Mouse (Mus musculus) left cerebral cortex, postnatal 10 days (tissue): ENCODE results near the gene Ywhab. TPM values are rescaled to one million over a fixed set of nuclear protein-coding genes. Genes with fewer than 3 reads are reported as not detected.
A peak's percentile ranks its signal among the peaks of the same experiment; 100 is the strongest.

Experiments used
- DNase-seq, 2 experiments: peaks; one replicate each; pipeline ENCODE4 v3.0.0; 2021 to 2022; ENCODE audit warnings: low spot score in 2 of 2, mixed read lengths in 1 of 2; ENCODE audit errors: extremely low spot score in 1 of 2
- intact Hi-C: fragments of 180-260 bp; cut with DNase I; formaldehyde crosslinking; loops from one replicate; pipeline ENCODE4 v1.15.1; 2025
- total RNA-seq, 2 experiments: library from RNA; stranded (reverse); gene quantifications; 2 replicates each; pipeline ENCODE4 v1.2.3; 2021

Gene Ywhab
- total RNA-seq: 100 to 1,000 TPM; 570 to 572 TPM

GRCm38 (mm10) chr2:163994654-163994976, at the start of gene Ywhab:
Ywhab (plus strand) TSS chr2:163994960.
- peak in 1 of 2 experiments; percentile 97 for DNase-seq
- intact Hi-C loops: no loop called here

GRCm38 (mm10) chr2:163946221-163946620, 48.5 kb upstream of the Ywhab start:
- DNase-seq: no peak
- intact Hi-C loops: no loop called here

GRCm38 (mm10) chr2:163947976-163948375, 46.8 kb upstream of the Ywhab start:
- no peak for DNase-seq
- intact Hi-C loops: no loop called here

GRCm38 (mm10) chr2:163951770-163952169, 43.0 kb upstream of the Ywhab start:
- intact Hi-C loops: loop anchor here (5.0 kb wide), 1 partner anchor 99 kb away; the partner anchor contains the start of gene Kcnk15
- peak; percentile 53 to 66 for DNase-seq

GRCm38 (mm10) chr2:163953622-163954310, 41.0 kb upstream of the Ywhab start:
- intact Hi-C loops: loop anchor here (5.0 kb wide), 1 partner anchor 101 kb away; the partner anchor contains the start of gene Kcnk15
- no peak for DNase-seq

- intact Hi-C loops: loop anchor here (5.0 kb wide), 1 partner anchor 108 kb away; no protein-coding TSS in a partner anchor
- DNase-seq: no peak
These were observed 29.9 kb upstream of the Ywhab start for GRCm38 (mm10) chr2:163964606-163965560.

GRCm38 (mm10) chr2:163965706-163966105, 29.1 kb upstream of the Ywhab start:
- no peak for DNase-seq
- intact Hi-C loops: loop anchor here (5.0 kb wide), 1 partner anchor 108 kb away; no protein-coding TSS in a partner anchor

- intact Hi-C loops: loop anchor here (5.0 kb wide), 1 partner anchor 111 kb away; no protein-coding TSS in a partner anchor
- peak; percentile 65 to 67 for DNase-seq
These were observed 26.2 kb upstream of the Ywhab start for GRCm38 (mm10) chr2:163968581-163968980.

- no peak for DNase-seq
- intact Hi-C loops: no loop called here
These were observed 24.4 kb upstream of the Ywhab start for GRCm38 (mm10) chr2:163970326-163970725.

- DNase-seq: no peak
- intact Hi-C loops: no loop called here
These were observed 20.7 kb upstream of the Ywhab start for GRCm38 (mm10) chr2:163974056-163974455.

GRCm38 (mm10) chr2:163976448-163976847, 18.3 kb upstream of the Ywhab start:
- intact Hi-C loops: no loop called here

GRCm38 (mm10) chr2:163987233-163987632, 7.5 kb upstream of the Ywhab start:
- no peak for DNase-seq
- intact Hi-C loops: no loop called here

More at GRCm38 (mm10) chr2:163976448-163976847, 18.3 kb upstream of the Ywhab start:
- DNase-seq: no peak

- intact Hi-C loops: no loop called here
- no peak for DNase-seq
These were observed 1.9 kb upstream of the Ywhab start for GRCm38 (mm10) chr2:163992871-163993270.

- DNase-seq: peak; percentile 87 to 94
- intact Hi-C loops: no loop called here
These were observed 460 bp downstream of the Ywhab start for GRCm38 (mm10) chr2:163994977-163995862.

- intact Hi-C loops: no loop called here
- DNase-seq: no peak
These were observed 1.5 kb downstream of the Ywhab start for GRCm38 (mm10) chr2:163996275-163996674.

GRCm38 (mm10) chr2:163996899-163997298, 2.1 kb downstream of the Ywhab start:
- intact Hi-C loops: no loop called here
- no peak for DNase-seq

GRCm38 (mm10) chr2:163998981-163999380, 4.2 kb downstream of the Ywhab start:
- no peak for DNase-seq
- intact Hi-C loops: no loop called here

GRCm38 (mm10) chr2:164002637-164003036, 7.9 kb downstream of the Ywhab start:
- intact Hi-C loops: no loop called here
- no peak for DNase-seq

- intact Hi-C loops: no loop called here
These were observed 9.7 kb downstream of the Ywhab start for GRCm38 (mm10) chr2:164004503-164004902.

More at GRCm38 (mm10) chr2:164004503-164004902, 9.7 kb downstream of the Ywhab start:
- DNase-seq: no peak
